Comparison of ENCODE assay signal across 8 mouse cellular contexts in genomic region chr8:81342999-81343302, GRCm38 (mm10). TPM values are rescaled to one million over a fixed set of nuclear protein-coding genes. Genes with fewer than 3 reads are reported as not detected.
DNase-seq lines count a peak whose midpoint lies in the region; ATAC-seq and TF ChIP-seq lines count a peak whose summit lies in the region.

No protein-coding gene starts in this region.

- intact Hi-C loops in heart, postnatal 10 days (cut with DNase I), result loop anchor here (10.0 kb wide), 2 partner anchors 278 to 1502 kb away; no protein-coding TSS in a partner anchor

- 4% methylated on average over 3 of the region's 3 CpGs for WGBS in heart, embryonic 14.5 days
- WGBS in hindbrain, embryonic 12.5 days, result 11% methylated on average over 3 of the region's 3 CpGs
- WGBS in midbrain, embryonic 10.5 days, result 20% methylated on average over 3 of the region's 3 CpGs

- no peaks in the 10 kb centered on the region for H3K79me2 ChIP-seq in MEL (ENCODE audit: control insufficient read depth, insufficient read depth, low read length, poor library complexity)

- H3K9me3 ChIP-seq in heart, embryonic 14.5 days (ENCODE audit: control insufficient read depth, low read length), result peaks cover 3% of the 10 kb centered on the region; the same call in 1 of the 2 replicates
- H3K9me3 ChIP-seq in MEL (replicated peaks; ENCODE audit: insufficient read depth, low read length), result no peaks in the 10 kb centered on the region
- H3K9me3 ChIP-seq in hindbrain, embryonic 12.5 days (replicated peaks), result no peaks in the 10 kb centered on the region
- H3K9me3 ChIP-seq in midbrain, embryonic 10.5 days (replicated peaks), result no peaks in the 10 kb centered on the region

- no peak for TF ChIP-seq EP300 in MEL (IDR thresholded peaks at IDR 0.05; ENCODE audit: low read depth in 1 of 2, low read length in 2 of 2)

- peak overlapping the region; percentile 97 for H3K4me2 ChIP-seq in heart, embryonic 14.5 days (ENCODE audit: low read length)
- peak overlapping the region; percentile 98 for H3K4me2 ChIP-seq in hindbrain, embryonic 12.5 days (replicated peaks)

- TF ChIP-seq CTCF in MEL (IDR thresholded peaks at IDR 0.05 in 2 of 3, conservative IDR thresholded peaks at IDR 0.05 in 1 of 3; ENCODE audit: control insufficient read depth in 1 of 3, insufficient read depth in 1 of 3, low read depth in 2 of 3, low read length in 3 of 3, poor library complexity in 1 of 3, severe bottlenecking in 1 of 3), result no peak

- TF ChIP-seq RAD21 in MEL (IDR thresholded peaks at IDR 0.05; ENCODE audit: low read depth, low read length), result no peak

- no peaks in the 10 kb centered on the region for H3K36me3 ChIP-seq in heart, embryonic 14.5 days (ENCODE audit: control insufficient read depth, insufficient read depth, low read length)
- H3K36me3 ChIP-seq in MEL (ENCODE audit: control insufficient read depth in 1 of 2, insufficient read depth in 2 of 2, low read length in 2 of 2), result peaks cover 0 to 3% of the 10 kb centered on the region in 2 experiments; a peak in 1 of 4 replicates
- H3K36me3 ChIP-seq in hindbrain, embryonic 12.5 days, result no peaks in the 10 kb centered on the region
- H3K36me3 ChIP-seq in midbrain, embryonic 10.5 days, result no peaks in the 10 kb centered on the region

- peaks cover 4 to 9% of the 10 kb centered on the region in 2 experiments; a peak in 3 of 4 replicates for H3K4me1 ChIP-seq in heart, embryonic 14.5 days (ENCODE audit: control insufficient read depth in 2 of 2, insufficient read depth in 2 of 2, low read length in 2 of 2)
- H3K4me1 ChIP-seq in MEL (ENCODE audit: control insufficient read depth in 1 of 2, insufficient read depth in 2 of 2, low read length in 2 of 2), result peaks cover 0 to 4% of the 10 kb centered on the region in 2 experiments; a peak in 2 of 4 replicates
- peaks cover 9% of the 10 kb centered on the region for H3K4me1 ChIP-seq in hindbrain, embryonic 12.5 days
- H3K4me1 ChIP-seq in midbrain, embryonic 10.5 days, result peaks cover 17% of the 10 kb centered on the region

- peak overlapping the region; percentile 71 for H3K9ac ChIP-seq in heart, embryonic 14.5 days (ENCODE audit: low read length)
- H3K9ac ChIP-seq in MEL (ENCODE audit: control insufficient read depth, low read depth, low read length, poor library complexity, severe bottlenecking), result peak overlapping the region; percentile 45
- H3K9ac ChIP-seq in hindbrain, embryonic 12.5 days, result peak overlapping the region; percentile 70; the same call in 1 of the 2 replicates

- ATAC-seq in heart, embryonic 14.5 days (ENCODE audit: insufficient number of reproducible peaks, insufficient read depth, low FRiP score, low read depth), result no peak
- peak; percentile 10; the same call in 1 of the 2 replicates for ATAC-seq in hindbrain, embryonic 12.5 days (ENCODE audit: low FRiP score)

- peak overlapping the region; percentile 49 to 71 for H3K4me3 ChIP-seq in heart, embryonic 14.5 days (ENCODE audit: control insufficient read depth in 1 of 2, insufficient read depth in 1 of 2, low read depth in 1 of 2, low read length in 2 of 2)
- H3K4me3 ChIP-seq in MEL (ENCODE audit: control insufficient read depth in 1 of 2, insufficient read depth in 1 of 2, low read depth in 2 of 2, low read length in 2 of 2), result peak overlapping the region; percentile 60 to 96; a peak in 3 of 4 replicates
- H3K4me3 ChIP-seq in hindbrain, embryonic 12.5 days, result peak overlapping the region; percentile 60
- H3K4me3 ChIP-seq in midbrain, embryonic 10.5 days, result peak overlapping the region; percentile 77

- peaks cover 26% of the 10 kb centered on the region for H3K27me3 ChIP-seq in heart, embryonic 14.5 days (ENCODE audit: control insufficient read depth, insufficient read depth, low read length)
- H3K27me3 ChIP-seq in MEL (ENCODE audit: control insufficient read depth in 1 of 2, insufficient read depth in 2 of 2, low read length in 2 of 2), result no peaks in the 10 kb centered on the region
- H3K27me3 ChIP-seq in hindbrain, embryonic 12.5 days, result peaks cover 5% of the 10 kb centered on the region; the same call in 1 of the 2 replicates
- peaks cover 21% of the 10 kb centered on the region for H3K27me3 ChIP-seq in midbrain, embryonic 10.5 days (ENCODE audit: low read depth, poor library complexity, severe bottlenecking)

- no peak for TF ChIP-seq POLR2A in MEL (IDR thresholded peaks at IDR 0.05; ENCODE audit: control insufficient read depth in 1 of 2, insufficient read depth in 1 of 2, low read depth in 1 of 2, low read length in 2 of 2, poor library complexity in 1 of 2)

- H3K27ac ChIP-seq in heart, embryonic 14.5 days (replicated peaks in 1 of 2; ENCODE audit: control insufficient read depth in 1 of 2, insufficient read depth in 1 of 2, low read depth in 2 of 2, low read length in 2 of 2), result no peak overlapping the region
- H3K27ac ChIP-seq in MEL (ENCODE audit: control insufficient read depth, low read depth, low read length), result no peak overlapping the region
- no peak overlapping the region for H3K27ac ChIP-seq in hindbrain, embryonic 12.5 days
- no peak overlapping the region for H3K27ac ChIP-seq in midbrain, embryonic 10.5 days (replicated peaks)

- no peak for DNase-seq in heart, postnatal 10 days
- DNase-seq in MEL (ENCODE audit: low read depth, low spot score), result peak; percentile 37
- no peak for DNase-seq in midbrain, embryonic 10.5 days (ENCODE audit: low spot score)
- no peak for DNase-seq in Muller cell, postnatal 12 days (ENCODE audit: inconsistent ontology term)
- no peak for DNase-seq in ovary, postnatal 36 days (ENCODE audit: low spot score)
- no peak for DNase-seq in yolk sac, embryonic 10.5 days (ENCODE audit: low spot score)

TF ChIP-seq in MEL, 35 proteins besides CTCF, POLR2A, EP300 and RAD21:
- no peak for TF ChIP-seq BHLHE40 (IDR thresholded peaks at IDR 0.05; ENCODE audit: borderline replicate concordance, low read depth, low read length)
- TF ChIP-seq SIN3A (IDR thresholded peaks at IDR 0.05; ENCODE audit: low read length), result no peak
- no peak for TF ChIP-seq TBP (IDR thresholded peaks at IDR 0.05; ENCODE audit: low read depth, low read length)
- no peak for TF ChIP-seq NELFE (IDR thresholded peaks at IDR 0.05; ENCODE audit: low read depth, low read length)
- TF ChIP-seq CHD2 (IDR thresholded peaks at IDR 0.05; ENCODE audit: low read length), result no peak
TF ChIP-seq in MEL: peak in this region for 0.

RNA-seq across cellular contexts. Expression of gene Inpp4b, which starts 0.6 kb away (rescaled TPM):
- polyA plus RNA-seq in heart, embryonic 14.5 days (2014; fragmentation: Nextera tagmentation; extraction: Ambion mirVana), result 12.6 and 15.7 TPM in 2 replicates
- total RNA-seq in heart, postnatal 10 days (2021), result 10 to 100 TPM; 41.8 to 44.4 TPM
- total RNA-seq in MEL (2012; rRNA removed), result 11.1 and 12.3 TPM in 2 replicates
- polyA plus RNA-seq in MEL (2012; ENCODE audit: insufficient read depth in 1 of 2, insufficient read length in 2 of 2, low read depth in 1 of 2, low replicate concordance in 2 of 2, missing spikeins in 1 of 2), result 10 to 100 TPM; 13.6 to 26.9 TPM
- polyA plus RNA-seq in hindbrain, embryonic 12.5 days (2016; fragmentation: Nextera tagmentation; extraction: Ambion mirVana), result 9.6 TPM in 2 replicates
- 3.7 and 4.1 TPM in 2 replicates for polyA plus RNA-seq in midbrain, embryonic 10.5 days (2016; fragmentation: Nextera tagmentation; extraction: Ambion mirVana)
